Mouse (Mus musculus) urinary bladder, postnatal 25 days (tissue): ENCODE measurements around the gene Rasal1.
A peak's percentile ranks its signal among the peaks of the same experiment; 100 is the strongest.

Source experiments
- DNase-seq: peaks from one replicate; pipeline ENCODE4 v3.0.0; 2022; ENCODE audit warnings: low spot score

Gene Rasal1

GRCm38 (mm10) chr5:120656281-120656751 lies 7.7 kb downstream of the Rasal1 start:
- DNase-seq = no peak

GRCm38 (mm10) chr5:120660816-120661215 lies 12.2 kb downstream of the Rasal1 start:
- no peak for DNase-seq

GRCm38 (mm10) chr5:120664888-120665287 lies 16.3 kb downstream of the Rasal1 start:
- no peak for DNase-seq

GRCm38 (mm10) chr5:120668761-120669160 lies 20.1 kb downstream of the Rasal1 start:
- DNase-seq = no peak

- DNase-seq = no peak
Observed at GRCm38 (mm10) chr5:120670132-120670531, 21.5 kb downstream of the Rasal1 start.

GRCm38 (mm10) chr5:120671865-120672264 lies 23.3 kb downstream of the Rasal1 start:
- no peak for DNase-seq

GRCm38 (mm10) chr5:120673626-120674025 lies 25.0 kb downstream of the Rasal1 start:
- DNase-seq = peak; percentile 63

GRCm38 (mm10) chr5:120674229-120675145 lies 25.9 kb downstream of the Rasal1 start:
- DNase-seq = no peak

- DNase-seq = no peak
Observed at GRCm38 (mm10) chr5:120677516-120677915, 28.9 kb downstream of the Rasal1 start.

- DNase-seq = peak; percentile 51
Observed at GRCm38 (mm10) chr5:120679676-120680555, 31.3 kb downstream of the Rasal1 start.

- DNase-seq = no peak
Observed at GRCm38 (mm10) chr5:120680918-120681317, 32.3 kb downstream of the Rasal1 start.

GRCm38 (mm10) chr5:120682982-120683771 lies 34.6 kb downstream of the Rasal1 start:
- no peak for DNase-seq

GRCm38 (mm10) chr5:120685678-120686077 lies 37.1 kb downstream of the Rasal1 start:
- no peak for DNase-seq

GRCm38 (mm10) chr5:120686749-120687483 lies 38.3 kb downstream of the Rasal1 start:
- no peak for DNase-seq

- DNase-seq = no peak
Observed at GRCm38 (mm10) chr5:120687484-120687851, 38.9 kb downstream of the Rasal1 start.

GRCm38 (mm10) chr5:120687897-120688296 lies 39.3 kb downstream of the Rasal1 start:
- no peak for DNase-seq

GRCm38 (mm10) chr5:120688434-120688833 lies 39.8 kb downstream of the Rasal1 start:
- no peak for DNase-seq

- no peak for DNase-seq
Observed at GRCm38 (mm10) chr5:120690417-120690816, 41.8 kb downstream of the Rasal1 start.

GRCm38 (mm10) chr5:120692034-120692433 lies 43.4 kb downstream of the Rasal1 start:
- DNase-seq = no peak

- no peak for DNase-seq
Observed at GRCm38 (mm10) chr5:120693931-120694694, 45.5 kb downstream of the Rasal1 start.
